Mouse (Mus musculus) thymus, postnatal 36 days (tissue): ENCODE data around the gene Haus7.

Source experiments
- DNase-seq, 2 experiments: peaks; one replicate each; pipeline ENCODE4 v3.0.0; 2022; ENCODE audit warnings: mixed read lengths in 2 of 2

Gene Haus7

GRCm38 (mm10) chrX:73458877-73459392 is at the start of gene Haus7:
Gene Haus7 (minus strand): TSS chrX:73459044.
- peak; percentile 85 to 95 for DNase-seq

- DNase-seq = no peak
Observed at GRCm38 (mm10) chrX:73506577-73506976, 47.7 kb upstream of the Haus7 start.

- DNase-seq = no peak
Observed at GRCm38 (mm10) chrX:73505130-73505735, 46.4 kb upstream of the Haus7 start.

GRCm38 (mm10) chrX:73496746-73497145 is 37.9 kb upstream of the Haus7 start:
- DNase-seq = no peak

GRCm38 (mm10) chrX:73493567-73493966 is 34.7 kb upstream of the Haus7 start:
- peak; percentile 31 to 34 for DNase-seq

- no peak for DNase-seq
Observed at GRCm38 (mm10) chrX:73490804-73491203, 32.0 kb upstream of the Haus7 start.

GRCm38 (mm10) chrX:73490186-73490585 is 31.3 kb upstream of the Haus7 start:
- DNase-seq = no peak

- no peak for DNase-seq
Observed at GRCm38 (mm10) chrX:73486920-73487319, 28.1 kb upstream of the Haus7 start.

GRCm38 (mm10) chrX:73484870-73485269 is 26.0 kb upstream of the Haus7 start:
- no peak for DNase-seq

- no peak for DNase-seq
Observed at GRCm38 (mm10) chrX:73484076-73484475, 25.2 kb upstream of the Haus7 start.

- no peak for DNase-seq
Observed at GRCm38 (mm10) chrX:73483484-73483810, 24.6 kb upstream of the Haus7 start, which contains the start of gene Bgn. Gene Bgn (plus strand): TSS chrX:73483602.

GRCm38 (mm10) chrX:73482643-73483483 is 24.0 kb upstream of the Haus7 start:
- DNase-seq = no peak

- no peak for DNase-seq
Observed at GRCm38 (mm10) chrX:73480334-73480733, 21.5 kb upstream of the Haus7 start.

GRCm38 (mm10) chrX:73479656-73480055 is 20.8 kb upstream of the Haus7 start:
- DNase-seq = no peak

- no peak for DNase-seq
Observed at GRCm38 (mm10) chrX:73477500-73477899, 18.7 kb upstream of the Haus7 start.

GRCm38 (mm10) chrX:73476621-73477020 is 17.8 kb upstream of the Haus7 start:
- no peak for DNase-seq

- no peak for DNase-seq
Observed at GRCm38 (mm10) chrX:73475658-73476256, 16.9 kb upstream of the Haus7 start.

- DNase-seq = no peak
Observed at GRCm38 (mm10) chrX:73474340-73475165, 15.7 kb upstream of the Haus7 start.

GRCm38 (mm10) chrX:73471764-73472163 is 12.9 kb upstream of the Haus7 start:
- no peak for DNase-seq

GRCm38 (mm10) chrX:73468752-73469151 is 9.9 kb upstream of the Haus7 start:
- DNase-seq = no peak

- no peak for DNase-seq
Observed at GRCm38 (mm10) chrX:73468330-73468729, 9.5 kb upstream of the Haus7 start.

- DNase-seq = no peak
Observed at GRCm38 (mm10) chrX:73467446-73468241, 8.8 kb upstream of the Haus7 start.
